Mouse (Mus musculus) layer of hippocampus, adult 18-20 months (tissue): Measurements from ENCODE around the gene Vmn1r128. TPM values are rescaled to one million over a fixed set of nuclear protein-coding genes. Genes with fewer than 3 reads are reported as not detected.
"Not testable (repeated sequence)": the region's sequence is repeated elsewhere in the genome, so short reads cannot be mapped to it uniquely, and the experiment has no call there.

Experiments used
- DNase-seq, 2 experiments: peaks; one replicate each; pipeline ENCODE4 v3.0.0; 2022; ENCODE audit warnings: low spot score in 2 of 2
- long read RNA-seq: library from polyadenylated mRNA; stranded (forward); transcript quantifications from one replicate; pipeline ENCODE4 v2.0.0, GENCODE M21; 2021
- total RNA-seq, 2 experiments: library from RNA; stranded (reverse); gene quantifications; 2 replicates each; pipeline ENCODE4 v1.2.3; 2021

Vmn1r128 gene
- not detected for total RNA-seq
- long read RNA-seq: 0 reads

GRCm38 (mm10) chr7:21349073-21349472 lies at the start of gene Vmn1r128:
Vmn1r128 (plus strand) TSS chr7:21349373.
- DNase-seq: not testable (repeated sequence)

- not testable (repeated sequence) for DNase-seq
Observed at GRCm38 (mm10) chr7:21301367-21301766, 47.8 kb upstream of the Vmn1r128 start, which contains the start of gene Vmn1r126. Vmn1r126 (minus strand) TSS chr7:21301467.

- DNase-seq: not testable (repeated sequence)
Observed at GRCm38 (mm10) chr7:21319761-21320160, 29.4 kb upstream of the Vmn1r128 start, which contains the start of gene Vmn1r127. Vmn1r127 (minus strand) TSS chr7:21319861.

GRCm38 (mm10) chr7:21361191-21361590 lies 12.0 kb downstream of the Vmn1r128 start, which contains the start of gene Vmn1r129:
Vmn1r129 (minus strand) TSS chr7:21361291.
- not testable (repeated sequence) for DNase-seq

Other genes starting within 250 kb of the Vmn1r128 start
- not detected for gene Vmn1r122, start 215.2 kb upstream of the Vmn1r128 start, total RNA-seq
- not detected for gene Vmn1r123, start 187.2 kb upstream of the Vmn1r128 start, total RNA-seq
- gene Gm5157, start 158.9 kb upstream of the Vmn1r128 start, total RNA-seq: not detected
- not detected for gene Vmn1r124, start 88.8 kb upstream of the Vmn1r128 start, total RNA-seq
- not detected for gene Vmn1r125, start 77.2 kb upstream of the Vmn1r128 start, total RNA-seq
- not detected for gene Vmn1r126, start 47.9 kb upstream of the Vmn1r128 start, total RNA-seq
- gene Vmn1r127, start 29.5 kb upstream of the Vmn1r128 start, total RNA-seq: not detected
- not detected for gene Vmn1r129, start 11.9 kb downstream of the Vmn1r128 start, total RNA-seq
- not detected for gene Gm6882, start 83.4 kb downstream of the Vmn1r128 start, total RNA-seq
- not detected for gene Vmn1r130, start 162.4 kb downstream of the Vmn1r128 start, total RNA-seq
- gene Vmn1r131, start 196.7 kb downstream of the Vmn1r128 start, total RNA-seq: not detected